Mouse (Mus musculus) right cerebral cortex, adult 2 months (tissue): ENCODE data around the gene Arglu1.

Experiments used
- DNase-seq, 2 experiments: peaks; one replicate each; pipeline ENCODE4 v3.0.0; 2021 to 2022; ENCODE audit warnings: low spot score in 2 of 2

The Arglu1 gene

GRCm38 (mm10) chr8:8658426-8659224 lies 31.7 kb downstream of the Arglu1 start:
- DNase-seq: peak; percentile 85 to 88

- DNase-seq: no peak
Observed at GRCm38 (mm10) chr8:8657692-8658355, 32.5 kb downstream of the Arglu1 start.

- peak in 1 of 2 experiments; percentile 41 for DNase-seq
Observed at GRCm38 (mm10) chr8:8656578-8657441, 33.5 kb downstream of the Arglu1 start.

- DNase-seq: no peak
Observed at GRCm38 (mm10) chr8:8655346-8656340, 34.7 kb downstream of the Arglu1 start.

- DNase-seq: no peak
Observed at GRCm38 (mm10) chr8:8653906-8654489, 36.3 kb downstream of the Arglu1 start.

- DNase-seq: no peak
Observed at GRCm38 (mm10) chr8:8653343-8653742, 37.0 kb downstream of the Arglu1 start.

GRCm38 (mm10) chr8:8652388-8652787 lies 37.9 kb downstream of the Arglu1 start:
- no peak for DNase-seq

GRCm38 (mm10) chr8:8649944-8650343 lies 40.4 kb downstream of the Arglu1 start:
- peak; percentile 83 to 86 for DNase-seq

GRCm38 (mm10) chr8:8649536-8649935 lies 40.8 kb downstream of the Arglu1 start:
- no peak for DNase-seq

- no peak for DNase-seq
Observed at GRCm38 (mm10) chr8:8648686-8649085, 41.6 kb downstream of the Arglu1 start.

- DNase-seq: no peak
Observed at GRCm38 (mm10) chr8:8647824-8648223, 42.5 kb downstream of the Arglu1 start.

GRCm38 (mm10) chr8:8647319-8647718 lies 43.0 kb downstream of the Arglu1 start:
- DNase-seq: no peak

- no peak for DNase-seq
Observed at GRCm38 (mm10) chr8:8644160-8644915, 46.0 kb downstream of the Arglu1 start.

GRCm38 (mm10) chr8:8640264-8640588 lies 50.1 kb downstream of the Arglu1 start:
- DNase-seq: no peak

GRCm38 (mm10) chr8:8639569-8640263 lies 50.6 kb downstream of the Arglu1 start:
- no peak for DNase-seq

- no peak for DNase-seq
Observed at GRCm38 (mm10) chr8:8631394-8631793, 58.9 kb downstream of the Arglu1 start.

- DNase-seq: no peak
Observed at GRCm38 (mm10) chr8:8624017-8624416, 66.3 kb downstream of the Arglu1 start.

- no peak for DNase-seq
Observed at GRCm38 (mm10) chr8:8623486-8623885, 66.8 kb downstream of the Arglu1 start.

GRCm38 (mm10) chr8:8622476-8622875 lies 67.8 kb downstream of the Arglu1 start:
- DNase-seq: no peak
